Mouse (Mus musculus): ENCODE results near the gene Hist4h4.

The Hist4h4 gene

DNA sequence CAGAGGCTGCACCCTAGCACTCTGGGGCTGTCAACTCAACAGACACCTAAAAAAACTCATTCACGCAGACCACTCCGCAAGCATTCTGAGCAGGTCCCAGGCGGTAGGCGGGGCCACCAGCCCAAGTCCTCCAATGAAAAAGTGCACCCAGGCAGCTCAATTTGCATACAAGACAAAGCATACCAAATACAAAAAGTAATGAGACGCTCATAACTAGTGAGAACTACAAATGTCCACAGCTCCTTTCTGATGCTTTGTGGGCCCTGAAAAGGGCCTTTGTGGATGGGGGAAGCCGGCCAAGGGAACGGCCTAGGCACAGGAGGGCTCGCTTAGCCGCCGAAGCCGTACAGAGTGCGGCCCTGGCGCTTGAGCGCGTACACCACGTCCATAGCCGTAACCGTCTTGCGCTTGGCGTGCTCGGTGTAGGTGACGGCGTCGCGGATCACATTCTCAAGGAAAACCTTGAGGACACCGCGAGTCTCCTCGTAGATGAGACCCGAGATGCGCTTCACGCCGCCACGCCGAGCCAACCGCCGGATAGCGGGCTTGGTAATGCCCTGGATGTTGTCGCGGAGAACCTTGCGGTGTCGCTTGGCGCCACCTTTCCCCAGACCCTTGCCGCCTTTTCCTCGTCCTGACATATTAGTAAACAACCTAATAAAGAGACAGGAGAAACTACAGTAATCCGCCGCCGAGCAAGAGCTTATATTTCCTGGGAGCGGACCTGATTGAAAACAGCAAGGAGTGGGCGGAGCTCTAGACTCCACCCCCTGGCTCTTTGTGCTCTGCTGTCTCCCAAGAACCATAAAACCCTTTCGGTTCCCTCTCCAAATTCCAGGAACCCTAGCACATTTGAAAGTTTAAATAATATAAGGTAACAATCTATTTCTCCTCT is at the start of gene Hist4h4:
Hist4h4 (minus strand) TSS at position 677 of the 895 bp plus-strand sequence.
- DNase-seq (ENCODE audit: low spot score in 2 of 2) = peak; percentile 93 to 95

DNA sequence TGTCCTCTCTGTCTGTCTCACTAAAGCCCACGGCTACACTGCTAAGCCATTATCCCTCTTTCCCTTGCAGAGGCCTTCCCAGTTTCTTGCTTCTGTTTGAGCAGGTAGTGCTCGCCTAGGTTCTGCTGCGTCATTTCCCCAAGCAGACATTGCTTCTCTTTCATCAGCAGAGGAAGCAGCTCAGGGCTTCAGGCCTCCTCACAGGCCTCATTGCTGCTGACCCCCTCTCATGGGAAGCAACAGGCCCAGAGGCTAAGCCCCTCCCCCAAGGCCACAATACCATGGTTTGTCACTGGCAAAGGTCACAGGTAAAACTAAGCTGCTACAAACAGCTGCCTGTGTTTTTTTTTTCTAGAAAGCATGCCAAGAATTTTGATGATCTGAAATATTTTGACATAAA is 48.5 kb upstream of the Hist4h4 start:
- DNase-seq (ENCODE audit: low spot score in 2 of 2) = no peak

DNA sequence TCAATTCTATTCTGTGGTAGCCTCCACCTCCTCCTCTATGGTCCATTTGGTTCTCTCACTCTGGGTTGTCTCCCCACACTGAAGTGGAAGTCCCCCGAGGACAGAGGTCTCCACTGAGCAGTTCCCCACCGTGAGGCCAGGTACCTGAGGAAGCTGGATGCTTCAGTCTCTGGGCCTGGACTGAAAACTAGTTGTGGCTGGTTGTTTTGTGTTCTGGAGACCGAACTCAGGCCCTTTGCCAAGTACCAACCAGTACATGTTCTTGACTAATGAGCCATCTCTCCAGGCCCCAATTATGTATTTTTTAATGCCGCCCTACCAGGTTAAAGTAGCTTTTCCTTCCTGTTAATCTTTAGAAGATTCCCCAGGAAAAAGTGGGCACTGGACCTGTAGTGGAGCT is 48.1 kb upstream of the Hist4h4 start:
- DNase-seq (ENCODE audit: low spot score in 2 of 2) = no peak

DNA sequence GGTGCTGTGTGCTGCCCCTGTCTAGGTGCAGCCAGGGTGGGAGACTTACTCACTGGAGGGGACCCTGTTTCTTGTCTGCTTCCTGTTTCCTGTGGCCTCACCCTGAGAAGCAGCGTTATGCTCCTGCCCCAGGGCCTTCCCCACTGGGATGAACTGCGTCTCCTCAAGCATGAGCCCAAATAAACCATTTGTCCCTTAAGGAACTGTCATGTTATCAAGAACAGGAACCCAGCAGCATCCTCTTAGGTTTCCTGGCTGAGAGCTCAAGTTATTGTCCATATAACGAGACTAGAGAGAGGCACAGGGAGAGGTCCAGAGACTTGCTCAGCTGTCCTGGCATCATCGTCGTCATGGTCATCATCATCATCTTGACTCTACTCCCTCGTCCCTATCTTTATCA is 46.1 kb upstream of the Hist4h4 start:
- no peak for DNase-seq (ENCODE audit: low spot score in 2 of 2)

DNA sequence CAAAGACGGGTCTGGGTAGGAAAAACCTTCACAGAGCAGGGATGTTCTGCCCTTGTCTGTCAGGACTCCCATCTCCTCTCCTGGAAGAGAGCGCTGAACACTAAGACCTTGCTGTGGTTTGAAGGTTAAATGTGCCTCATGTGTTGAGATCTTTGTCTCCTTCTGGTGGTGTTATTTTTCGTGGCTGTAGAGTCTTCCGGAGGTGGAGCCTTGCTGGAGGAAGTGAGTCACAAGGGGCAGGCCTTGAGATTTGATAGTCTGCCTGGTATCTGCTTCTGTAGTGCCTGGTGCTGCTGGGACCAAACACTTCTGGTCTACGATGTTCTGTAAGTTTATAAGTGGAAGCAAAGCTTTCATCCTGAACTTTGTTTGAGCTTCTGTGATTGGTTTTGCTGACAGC is 44.8 kb upstream of the Hist4h4 start:
- no peak for DNase-seq (ENCODE audit: low spot score in 2 of 2)

DNA sequence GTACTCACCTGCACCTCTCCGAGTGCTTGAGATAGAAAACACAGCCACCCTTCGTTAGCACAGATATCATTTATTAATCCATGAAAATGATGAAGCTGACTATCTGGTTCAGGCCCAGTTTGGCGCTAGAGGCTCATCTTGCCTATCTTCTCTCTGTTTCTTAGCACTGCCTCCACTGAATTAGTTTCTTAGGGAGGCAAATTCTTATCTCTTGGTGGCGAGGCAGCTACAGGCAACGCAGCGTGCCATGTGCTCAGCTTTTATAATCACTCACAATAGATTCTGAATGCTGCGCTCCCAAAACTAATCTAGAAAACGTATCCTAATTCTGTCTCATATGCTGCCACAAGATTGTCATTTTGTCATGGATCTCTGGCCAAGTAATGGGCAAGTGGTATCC is 44.2 kb upstream of the Hist4h4 start:
- no peak for DNase-seq (ENCODE audit: low spot score in 2 of 2)

DNA sequence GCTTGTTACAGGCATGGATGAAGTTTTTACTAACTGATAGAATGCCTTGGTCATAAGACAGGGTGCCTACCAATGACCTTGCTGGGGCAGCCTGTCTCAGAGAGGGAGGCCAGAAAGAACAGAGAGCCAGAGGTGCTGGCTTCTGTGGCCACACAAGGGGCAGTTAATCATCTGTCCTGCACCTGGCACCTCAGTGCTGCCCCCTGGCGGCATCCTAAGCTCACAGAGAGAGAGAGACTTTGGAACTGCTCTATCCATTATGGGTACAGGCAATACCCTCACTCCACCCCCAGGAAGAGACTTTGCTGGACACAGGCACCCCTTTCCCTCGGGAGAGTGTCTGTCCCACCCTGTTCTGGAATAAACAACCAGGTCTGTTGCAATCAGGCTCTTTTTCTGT is 43.6 kb upstream of the Hist4h4 start:
- DNase-seq (ENCODE audit: low spot score in 2 of 2) = peak in 1 of 2 experiments; percentile 12

DNA sequence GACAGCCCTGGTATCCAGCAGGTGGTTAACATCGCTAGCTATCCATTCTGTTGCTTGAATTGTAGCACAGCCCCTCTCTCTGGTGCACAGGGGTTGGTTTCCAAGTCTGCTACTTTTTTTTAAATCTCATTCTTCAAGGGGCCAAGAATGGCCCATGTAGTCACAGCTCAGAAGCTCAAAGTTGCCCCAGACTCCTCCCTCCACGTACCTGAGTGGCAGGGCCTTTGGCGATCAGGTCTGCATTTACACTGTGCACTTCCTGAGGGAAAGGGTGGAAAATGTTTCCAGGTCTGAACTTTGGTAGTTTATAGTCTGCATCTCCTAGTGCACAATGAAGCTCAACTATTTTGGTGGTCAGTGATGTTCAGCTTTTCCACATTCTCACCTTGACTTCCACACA is 43.1 kb upstream of the Hist4h4 start:
- DNase-seq (ENCODE audit: low spot score in 2 of 2) = no peak

DNA sequence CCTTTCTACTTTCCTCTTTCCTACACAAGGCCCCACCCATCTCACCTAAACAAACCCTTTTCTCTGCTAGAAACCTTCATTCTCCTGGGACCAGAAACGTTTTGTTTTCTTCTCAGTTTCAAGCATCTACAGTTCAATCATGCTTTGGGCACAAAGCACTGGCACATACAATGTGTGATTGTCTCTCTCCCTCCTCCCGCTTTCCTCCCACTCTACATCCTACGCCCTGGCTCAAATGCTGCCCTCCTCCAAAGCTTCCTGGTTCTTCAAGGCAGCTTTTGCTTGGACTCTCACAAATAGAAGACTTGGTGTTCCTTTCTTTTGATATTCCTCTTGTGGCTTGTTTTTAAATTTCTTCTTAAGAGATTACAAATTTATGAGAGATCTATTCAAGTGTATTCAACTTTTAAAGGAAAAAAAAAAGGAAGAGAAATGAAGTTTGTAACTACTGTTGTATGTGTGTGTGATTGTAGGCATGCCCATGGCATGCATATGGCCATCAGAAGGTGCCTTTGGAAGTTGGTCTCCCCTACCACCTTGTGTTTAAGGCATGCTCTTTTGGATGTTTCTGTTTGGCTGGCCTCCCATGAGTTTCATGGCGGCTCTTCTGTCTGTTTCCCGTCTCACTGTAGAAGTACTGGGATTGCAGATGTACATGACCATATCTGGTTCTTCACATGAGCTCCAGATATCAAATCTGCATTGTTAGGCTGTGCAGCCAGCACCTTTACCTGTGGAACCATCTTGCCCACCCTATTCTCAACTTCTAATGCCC is 41.7 kb upstream of the Hist4h4 start:
- no peak for DNase-seq (ENCODE audit: low spot score in 2 of 2)

DNA sequence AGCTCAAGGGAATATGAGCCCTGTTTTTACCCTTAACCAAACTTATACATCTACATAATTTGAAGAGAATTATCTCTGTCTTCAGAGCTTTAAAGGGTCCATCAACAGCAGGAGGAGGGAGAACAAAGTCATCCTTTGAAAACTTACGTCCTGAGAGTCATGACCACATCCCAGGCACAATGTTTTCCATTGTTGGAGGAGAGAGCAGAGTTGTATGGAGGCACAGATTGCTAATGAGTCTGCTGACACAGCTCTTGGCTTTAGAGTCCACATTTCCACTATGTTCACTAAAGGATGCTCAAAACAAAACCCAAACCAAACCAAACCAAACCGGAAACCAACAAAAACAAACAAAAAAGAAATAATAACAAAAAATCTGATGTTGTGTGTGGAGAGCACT is 40.7 kb upstream of the Hist4h4 start:
- DNase-seq (ENCODE audit: low spot score in 2 of 2) = no peak

DNA sequence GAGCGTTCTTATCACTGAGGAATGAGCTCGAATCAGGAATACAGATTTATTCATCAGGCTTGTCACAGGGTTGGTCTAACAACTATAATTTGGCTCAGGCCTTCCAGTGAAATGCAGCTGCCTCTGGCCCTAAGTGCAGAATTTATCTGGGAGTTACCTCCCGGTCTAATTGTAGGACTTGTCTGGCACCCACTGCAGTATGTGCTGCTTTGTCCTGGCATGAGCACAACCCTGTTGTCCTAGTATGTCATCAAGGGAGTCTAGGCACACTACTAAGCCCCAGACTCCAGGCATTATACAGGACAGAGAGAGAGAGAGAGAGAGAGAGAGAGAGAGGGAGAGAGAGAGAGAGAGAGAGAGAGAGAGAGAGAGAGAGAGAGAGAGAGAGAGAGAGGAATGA is 33.1 kb upstream of the Hist4h4 start:
- DNase-seq (ENCODE audit: low spot score in 2 of 2) = no peak

DNA sequence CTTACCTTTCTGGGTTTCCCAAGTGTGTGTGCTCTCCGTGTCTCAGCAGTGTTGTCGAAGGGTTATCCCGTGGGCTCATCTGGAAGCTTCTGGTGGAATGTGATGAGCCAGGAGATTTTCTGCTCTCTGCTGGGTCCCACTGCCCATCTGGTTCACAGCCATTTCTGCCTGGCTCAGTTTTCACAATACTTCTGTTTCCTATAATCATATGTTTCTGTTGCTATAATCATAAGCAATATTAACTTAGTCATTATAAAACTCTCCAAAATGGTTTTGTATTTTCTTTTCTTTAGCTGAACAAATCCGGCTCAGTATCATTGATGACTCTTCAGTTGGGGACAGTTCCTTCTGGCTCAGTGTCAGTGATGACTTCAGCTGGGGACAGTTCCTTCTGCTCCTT is 31.1 kb upstream of the Hist4h4 start, which contains the start of gene Smco3:
Smco3 (minus strand) TSS at position 101 of the 400 bp plus-strand sequence.
- DNase-seq (ENCODE audit: low spot score in 2 of 2) = no peak

DNA sequence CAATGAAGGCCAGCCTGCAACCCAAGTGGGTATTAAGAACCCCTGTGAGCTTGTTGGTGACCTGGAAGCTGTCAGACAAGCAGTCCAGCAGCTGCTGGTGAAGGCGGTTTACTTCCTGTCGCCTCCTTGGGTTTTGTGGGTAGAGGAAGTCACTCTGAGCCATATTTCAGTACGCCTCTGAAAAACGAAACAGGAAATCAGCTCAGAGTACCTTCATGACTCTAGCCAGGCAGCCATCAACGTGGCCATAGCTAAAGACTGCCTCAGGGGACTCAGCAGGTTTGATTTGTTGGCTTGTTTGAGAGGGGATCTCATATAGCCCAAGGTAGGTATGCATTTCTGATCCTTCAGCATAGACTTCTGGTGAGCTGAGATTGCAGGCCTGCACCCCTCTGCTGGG is 27.5 kb upstream of the Hist4h4 start:
- no peak for DNase-seq (ENCODE audit: low spot score in 2 of 2)

DNA sequence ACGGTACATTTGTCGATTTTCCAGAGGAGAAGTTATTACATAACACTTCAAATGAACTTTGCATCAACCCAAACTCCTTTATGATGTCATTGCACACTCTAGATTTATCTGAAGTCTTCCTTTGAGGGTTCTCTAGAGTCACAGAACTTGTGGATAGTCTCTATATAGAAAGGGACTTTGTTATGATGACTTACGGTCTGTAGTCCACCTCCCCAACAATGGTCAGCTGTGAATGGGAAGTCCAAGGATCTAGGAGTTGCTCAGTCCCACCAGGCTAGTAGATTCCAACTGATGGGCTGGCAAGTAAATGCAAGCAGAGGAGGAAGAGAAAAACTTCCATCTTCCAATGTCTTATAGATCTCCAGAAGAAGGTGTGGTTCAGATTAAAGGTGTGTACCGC is 24.5 kb upstream of the Hist4h4 start:
- DNase-seq (ENCODE audit: low spot score in 2 of 2) = no peak

DNA sequence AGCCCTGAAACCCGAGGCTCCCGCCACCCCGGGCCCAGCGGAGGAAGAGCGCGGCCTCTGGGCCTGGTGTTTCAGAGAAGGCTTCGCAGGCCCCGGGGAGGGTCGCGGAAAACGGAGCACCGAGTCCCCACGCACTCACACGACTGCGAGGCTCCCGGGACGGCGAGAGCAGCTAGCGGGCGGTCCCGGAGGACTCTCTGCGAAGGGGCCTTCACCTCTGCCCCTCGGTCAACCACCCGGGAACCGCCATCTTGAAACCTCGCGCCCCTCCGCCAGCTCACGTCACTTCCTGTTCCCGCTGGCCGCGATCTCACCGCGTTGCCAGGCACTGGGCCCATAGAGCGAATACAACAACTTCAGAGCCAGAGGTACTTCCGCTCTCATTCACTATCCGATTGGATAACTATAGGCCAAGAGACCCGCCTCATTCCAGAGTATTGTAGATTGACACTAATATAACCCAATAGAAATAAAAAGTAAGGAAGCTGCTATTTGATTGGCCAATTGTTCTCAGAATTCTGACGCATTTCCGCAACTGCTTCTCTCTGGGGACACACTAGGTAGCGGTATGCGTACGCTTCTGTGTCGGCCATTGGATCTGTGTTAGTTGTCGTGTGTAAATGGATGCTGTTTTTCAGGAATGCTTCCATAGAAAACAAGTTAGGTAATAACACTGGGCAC is 23.8 kb upstream of the Hist4h4 start, which contains the start of gene Wbp11:
Wbp11 (minus strand) TSS at position 353 of the 681 bp plus-strand sequence.
- DNase-seq (ENCODE audit: low spot score in 2 of 2) = peak; percentile 96 to 97

DNA sequence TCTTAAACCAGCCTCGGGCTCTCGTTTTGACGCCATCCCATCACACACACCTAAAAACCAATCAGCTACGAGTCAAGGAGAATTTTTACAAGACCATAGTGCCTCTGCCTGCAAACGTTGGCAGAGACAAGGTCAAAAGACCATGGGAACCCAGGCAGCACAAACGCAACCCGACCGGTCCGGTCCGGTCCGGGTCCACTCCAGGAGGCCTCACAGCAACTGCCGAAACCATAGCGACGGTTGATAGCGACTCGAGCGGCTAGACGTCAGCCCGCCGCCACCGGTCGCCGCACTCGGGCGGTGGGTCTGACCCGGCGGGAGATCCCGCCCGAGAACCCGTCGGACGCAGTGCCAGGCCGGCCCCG is 23.3 kb upstream of the Hist4h4 start, which contains the start of gene BC049715:
BC049715 (plus strand) TSS at position 111 of the 365 bp plus-strand sequence.
- DNase-seq (ENCODE audit: low spot score in 2 of 2) = no peak

DNA sequence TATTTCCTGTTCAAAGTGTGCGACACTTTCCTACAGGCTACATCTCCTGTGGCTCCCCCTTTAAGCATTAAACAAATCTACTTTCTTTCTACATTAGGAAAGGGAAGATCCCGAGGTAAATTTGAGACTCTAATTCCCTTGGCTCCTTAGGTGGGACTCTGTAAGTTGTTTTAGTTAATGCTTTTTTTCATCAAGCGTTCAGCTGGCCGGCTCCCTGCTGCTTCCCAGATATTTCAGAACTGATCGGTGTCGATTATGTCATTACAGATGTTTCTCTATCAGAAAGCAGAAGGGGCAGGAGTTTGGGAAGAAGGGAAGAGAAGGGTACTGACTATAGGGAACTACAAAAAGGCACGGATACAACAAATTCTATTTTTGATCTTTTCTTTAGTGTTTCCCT is 22.9 kb upstream of the Hist4h4 start:
- no peak for DNase-seq (ENCODE audit: low spot score in 2 of 2)

DNA sequence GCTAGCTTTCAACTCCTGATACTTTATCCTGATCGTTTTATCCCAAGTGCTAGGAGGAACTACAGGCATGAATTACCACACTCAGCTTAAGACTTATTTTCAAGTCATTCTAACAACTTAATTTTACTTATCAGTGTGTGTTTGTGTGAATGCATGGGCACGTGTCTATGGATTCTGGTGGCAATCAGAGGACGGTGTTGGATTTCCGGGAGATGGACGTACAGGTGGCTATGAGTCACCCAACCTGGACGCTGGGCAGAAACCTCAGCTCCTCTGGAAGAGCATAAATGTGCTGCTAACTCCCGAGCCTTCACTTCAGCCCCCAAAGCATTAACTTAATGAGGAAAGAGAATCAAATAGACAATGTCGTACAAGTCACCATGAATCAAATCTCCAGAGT is 20.8 kb upstream of the Hist4h4 start:
- no peak for DNase-seq (ENCODE audit: low spot score in 2 of 2)

DNA sequence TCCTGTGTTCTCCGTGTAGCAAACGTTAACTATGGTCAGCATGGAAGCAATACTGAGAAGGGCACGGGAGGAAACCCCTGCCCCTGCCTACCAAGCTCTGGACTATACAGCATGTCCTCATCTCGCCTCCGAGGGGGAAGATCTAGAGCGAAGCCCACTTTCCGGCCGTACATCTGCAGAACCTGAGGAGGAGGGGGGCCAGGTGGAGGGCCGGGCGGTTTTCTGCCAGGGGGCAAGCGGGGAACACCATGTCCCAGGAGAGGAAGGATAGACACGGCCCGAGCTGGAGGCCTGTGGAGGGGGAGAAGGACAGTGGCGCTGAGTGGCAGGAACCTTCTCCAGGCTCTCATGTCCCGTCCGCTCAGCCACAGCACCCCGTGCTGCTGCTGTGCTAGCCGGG is 16.9 kb upstream of the Hist4h4 start:
- DNase-seq (ENCODE audit: low spot score in 2 of 2) = no peak

DNA sequence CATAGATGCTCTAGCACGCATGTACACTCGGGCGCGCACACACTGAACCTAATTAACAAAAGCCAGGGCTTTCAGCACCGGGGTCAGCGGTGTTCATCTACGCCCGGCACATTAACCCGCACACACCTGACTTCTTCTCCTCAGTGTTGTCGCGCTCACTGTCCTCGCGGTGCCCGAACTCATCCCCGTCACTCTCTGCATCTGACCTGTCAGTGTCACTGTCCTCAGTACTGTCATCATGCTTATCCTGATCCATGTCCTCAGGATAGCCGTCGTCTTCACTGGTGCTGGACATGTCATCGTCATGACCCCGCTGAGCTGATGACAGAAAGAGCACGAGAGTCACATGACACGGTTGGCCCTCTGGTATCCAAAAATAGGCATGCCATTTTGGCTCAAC is 16.2 kb upstream of the Hist4h4 start:
- DNase-seq (ENCODE audit: low spot score in 2 of 2) = no peak

DNA sequence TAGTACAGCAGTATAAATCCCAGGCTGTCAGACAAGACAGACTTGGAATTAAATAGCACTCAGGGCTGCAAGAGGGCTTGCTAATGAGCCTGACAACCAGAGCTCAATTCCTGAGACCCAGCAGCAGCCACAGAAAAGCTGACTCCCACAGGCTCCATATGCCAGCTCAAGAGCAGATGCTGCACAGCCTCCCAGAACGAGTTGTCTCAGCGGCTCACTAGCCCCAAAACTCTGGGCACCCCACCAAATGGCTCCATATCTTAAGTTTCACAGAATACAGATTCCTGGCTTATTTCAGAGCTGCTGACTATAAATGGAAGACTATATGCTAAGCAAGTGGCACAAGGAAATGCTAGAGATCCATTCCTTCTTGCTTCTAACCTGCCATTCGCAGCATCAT is 13.3 kb upstream of the Hist4h4 start:
- DNase-seq (ENCODE audit: low spot score in 2 of 2) = peak; percentile 88 to 94

DNA sequence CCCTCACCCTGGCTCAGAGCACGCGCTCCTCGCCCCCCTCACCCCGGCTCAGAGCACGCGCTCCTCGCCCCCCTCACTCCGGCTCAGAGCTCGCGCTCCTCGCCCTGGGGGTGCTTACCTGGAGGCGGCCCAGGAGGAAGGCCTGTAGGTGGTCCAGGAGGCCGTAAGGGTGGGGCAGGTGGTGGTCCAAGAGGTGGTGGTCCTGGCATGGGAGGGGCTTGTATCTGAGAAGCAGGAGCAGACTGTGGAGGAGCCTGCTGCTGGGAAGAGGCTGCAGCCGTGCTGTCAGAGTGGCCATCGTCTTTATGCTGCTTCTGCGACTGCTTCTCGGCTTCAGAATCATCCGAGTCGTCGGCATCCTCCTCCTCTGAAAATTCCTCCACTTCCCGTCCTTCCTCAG is 12.6 kb upstream of the Hist4h4 start:
- DNase-seq (ENCODE audit: low spot score in 2 of 2) = no peak

All from right cerebral cortex, postnatal 36 days (tissue).